Mouse (Mus musculus): ENCODE measurements around the gene Osgin1. TPM values are rescaled to one million over a fixed set of nuclear protein-coding genes. Genes with fewer than 3 reads are reported as not detected.

Osgin1 gene
- polyA plus RNA-seq, 1 experiment from 2014 or later = 10.2 TPM

DNA sequence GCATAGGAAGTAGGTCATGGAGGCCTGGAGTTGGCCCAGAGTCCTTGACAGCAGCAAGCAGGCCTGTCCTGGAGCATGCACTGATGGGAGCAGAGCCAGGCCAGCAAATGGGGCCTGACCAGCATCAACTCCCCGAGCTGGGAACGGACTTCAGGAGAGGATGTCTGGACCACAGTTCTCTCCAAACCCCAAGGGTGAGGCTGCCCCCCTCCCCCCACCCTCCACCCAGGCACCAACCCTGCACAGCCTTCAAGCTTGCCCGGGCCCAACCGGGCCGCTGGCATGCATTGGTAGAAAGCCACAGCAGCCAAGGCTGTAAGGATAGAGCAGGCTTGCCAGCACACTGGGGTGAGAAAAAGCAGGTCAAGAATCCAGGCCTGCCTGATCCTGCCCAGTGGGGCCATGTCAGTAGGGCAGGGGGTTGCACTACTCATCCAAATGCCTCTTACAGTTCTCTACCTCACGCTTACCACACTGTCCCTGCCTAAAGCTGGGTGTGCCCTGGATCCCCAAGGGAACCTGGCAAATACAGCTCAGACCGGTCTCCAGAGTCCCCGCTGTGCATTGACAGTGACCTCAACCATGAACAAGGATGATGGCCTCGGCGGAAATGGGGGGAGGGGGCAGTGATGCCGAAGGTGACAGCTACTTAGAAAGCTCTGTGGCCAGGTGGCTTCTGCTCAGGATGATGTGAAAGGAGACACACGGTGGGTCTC is 6.1 kb upstream of the Osgin1 start:
- 66% methylated on average over 12 of the region's 12 CpGs for WGBS
- Histone ChIP-seq H3K9ac (ENCODE audit: low read length) (no peak overlapping the region; the same call in 1 of the 2 replicates), H3K27me3 (ENCODE audit: control insufficient read depth, insufficient read depth, low read length) (no peaks in the 10 kb centered on the region), H3K36me3 (ENCODE audit: control insufficient read depth, insufficient read depth, low read length) (no peaks in the 10 kb centered on the region), H3K27ac (ENCODE audit: low read length) (no peak overlapping the region), H3K4me3 (replicated peaks; ENCODE audit: low read length) (no peak overlapping the region), H3K4me1 (ENCODE audit: control insufficient read depth, insufficient read depth, low read length) (peaks cover 21% of the 10 kb centered on the region), H3K4me2 (ENCODE audit: low read depth, low read length) (no peak overlapping the region), H3K9me3 (replicated peaks; ENCODE audit: control insufficient read depth, low read length) (no peaks in the 10 kb centered on the region)
- no peak for ATAC-seq (ENCODE audit: insufficient read depth, low FRiP score)

DNA sequence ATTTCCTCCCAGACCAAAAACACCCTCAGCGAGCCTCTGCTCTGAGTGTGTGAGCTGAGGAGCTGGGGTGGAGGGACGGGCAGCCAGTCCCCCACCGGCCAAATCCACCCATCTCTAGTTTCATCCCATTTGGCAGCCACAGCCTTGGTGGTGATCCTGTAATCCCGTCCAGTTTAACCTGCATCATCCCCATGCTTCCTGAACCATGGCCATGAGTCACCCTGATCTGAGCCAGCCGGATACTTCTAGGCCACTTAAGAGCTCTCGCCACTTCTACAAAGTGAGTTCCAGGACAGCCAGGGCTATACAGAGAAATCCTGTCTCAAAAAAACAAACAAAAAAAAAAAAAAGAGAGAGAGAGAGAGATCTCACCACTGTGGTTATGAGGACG is 5.6 kb upstream of the Osgin1 start:
- H3K4me2 ChIP-seq (ENCODE audit: low read depth, low read length) = no peak overlapping the region
- no peak overlapping the region for H3K27ac ChIP-seq (ENCODE audit: low read length)
- H3K27me3 ChIP-seq (ENCODE audit: control insufficient read depth, insufficient read depth, low read length) = no peaks in the 10 kb centered on the region
- no peaks in the 10 kb centered on the region for H3K9me3 ChIP-seq (replicated peaks; ENCODE audit: control insufficient read depth, low read length)
- no peak overlapping the region for H3K4me3 ChIP-seq (replicated peaks; ENCODE audit: low read length)
- ATAC-seq (ENCODE audit: insufficient read depth, low FRiP score) = no peak
- H3K36me3 ChIP-seq (ENCODE audit: control insufficient read depth, insufficient read depth, low read length) = no peaks in the 10 kb centered on the region
- 60% methylated on average over 7 of the region's 7 CpGs for WGBS
- H3K4me1 ChIP-seq (ENCODE audit: control insufficient read depth, insufficient read depth, low read length) = peaks cover 21% of the 10 kb centered on the region
- H3K9ac ChIP-seq (ENCODE audit: low read length) = no peak overlapping the region

DNA sequence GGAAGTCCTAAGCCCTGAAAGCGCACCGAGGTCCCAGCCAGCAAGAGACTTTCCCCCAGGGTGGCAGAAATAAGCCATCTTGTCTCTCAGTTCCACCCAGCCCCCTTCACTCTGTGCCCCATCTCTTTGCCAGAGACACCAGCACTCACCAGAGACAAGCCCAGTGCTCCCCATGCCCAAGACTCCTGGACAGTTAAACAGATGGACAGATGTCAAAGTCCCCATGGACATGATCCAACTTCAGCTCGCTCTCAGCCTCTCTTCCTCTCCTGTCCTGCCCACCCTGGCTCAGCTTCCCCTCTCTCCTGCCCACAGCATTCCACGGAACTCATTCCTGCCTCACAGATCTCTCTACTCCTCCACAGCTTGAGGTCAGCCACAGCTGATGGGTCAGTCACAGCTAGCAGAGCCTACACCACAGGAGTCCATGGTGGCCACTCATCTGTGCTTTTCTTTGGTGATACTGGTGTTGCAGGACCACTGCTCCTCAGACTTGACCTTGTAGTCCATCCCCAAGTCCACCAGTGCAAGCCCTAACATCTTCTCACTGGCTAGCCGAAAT is 5.1 kb upstream of the Osgin1 start:
- Histone ChIP-seq H3K27ac (ENCODE audit: low read length) (no peak overlapping the region), H3K36me3 (ENCODE audit: control insufficient read depth, insufficient read depth, low read length) (no peaks in the 10 kb centered on the region), H3K4me2 (ENCODE audit: low read depth, low read length) (no peak overlapping the region), H3K4me1 (ENCODE audit: control insufficient read depth, insufficient read depth, low read length) (peaks cover 17% of the 10 kb centered on the region), H3K9ac (ENCODE audit: low read length) (no peak overlapping the region), H3K9me3 (replicated peaks; ENCODE audit: control insufficient read depth, low read length) (no peaks in the 10 kb centered on the region), H3K4me3 (replicated peaks; ENCODE audit: low read length) (no peak overlapping the region), H3K27me3 (ENCODE audit: control insufficient read depth, insufficient read depth, low read length) (no peaks in the 10 kb centered on the region)
- WGBS = 68% methylated on average over 5 of the region's 5 CpGs
- no peak for ATAC-seq (ENCODE audit: insufficient read depth, low FRiP score)

DNA sequence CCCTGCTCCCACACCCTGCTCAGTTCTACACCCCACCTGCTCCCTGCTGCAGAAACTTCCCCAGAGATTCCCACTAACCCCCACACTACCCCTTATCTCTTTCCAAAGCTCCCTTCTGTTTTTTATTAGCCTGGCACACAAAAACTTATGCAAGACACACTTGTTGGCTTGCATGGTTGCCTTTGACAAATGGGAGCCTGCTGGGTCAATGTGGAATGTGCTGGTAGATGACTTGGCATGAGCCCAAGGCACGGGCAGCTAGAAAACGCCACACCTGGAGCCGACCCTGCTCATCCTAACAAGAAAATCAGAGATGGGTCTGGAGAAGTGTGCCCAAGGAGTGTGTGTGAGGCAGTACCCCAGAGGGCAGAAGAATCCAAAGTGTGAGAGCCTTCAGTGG is 4.4 kb upstream of the Osgin1 start:
- 55% methylated on average over 3 of the region's 3 CpGs for WGBS
- no peaks in the 10 kb centered on the region for H3K9me3 ChIP-seq (replicated peaks; ENCODE audit: control insufficient read depth, low read length)

DNA sequence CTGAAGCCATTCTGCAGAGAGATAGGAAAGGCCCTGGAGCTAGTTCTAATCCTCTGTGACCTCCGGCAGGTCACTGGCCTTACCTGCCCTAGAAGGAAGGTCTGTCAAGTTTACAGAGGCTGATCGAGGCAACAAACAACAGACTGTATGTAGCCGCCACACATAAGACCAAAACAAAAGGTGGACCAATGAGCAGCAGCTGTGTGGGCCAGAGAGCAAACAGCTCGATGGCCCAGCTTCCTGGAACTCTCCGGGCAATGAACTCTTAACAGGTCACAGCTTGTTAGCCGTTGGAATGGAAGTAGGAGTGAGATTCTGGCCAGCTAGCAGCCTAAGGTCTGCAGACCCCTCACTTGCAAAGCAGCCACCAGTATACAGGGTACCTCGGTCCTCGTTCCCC is 3.7 kb upstream of the Osgin1 start:
- Histone ChIP-seq H3K9ac (ENCODE audit: low read length) (no peak overlapping the region), H3K4me1 (ENCODE audit: control insufficient read depth, insufficient read depth, low read length) (peaks cover 9% of the 10 kb centered on the region; the same call in 1 of the 2 replicates), H3K36me3 (ENCODE audit: control insufficient read depth, insufficient read depth, low read length) (no peaks in the 10 kb centered on the region), H3K27me3 (ENCODE audit: control insufficient read depth, insufficient read depth, low read length) (no peaks in the 10 kb centered on the region), H3K4me3 (replicated peaks; ENCODE audit: low read length) (no peak overlapping the region), H3K4me2 (ENCODE audit: low read depth, low read length) (no peak overlapping the region), H3K9me3 (replicated peaks; ENCODE audit: control insufficient read depth, low read length) (no peaks in the 10 kb centered on the region), H3K27ac (ENCODE audit: low read length) (no peak overlapping the region)
- WGBS = 70% methylated on average over 8 of the region's 8 CpGs
- no peak for ATAC-seq (ENCODE audit: insufficient read depth, low FRiP score)

More for the DNA sequence above, 4.4 kb upstream of the Osgin1 start:
- Histone ChIP-seq H3K4me3 (replicated peaks; ENCODE audit: low read length) (no peak overlapping the region), H3K4me1 (ENCODE audit: control insufficient read depth, insufficient read depth, low read length) (peaks cover 10% of the 10 kb centered on the region; the same call in 1 of the 2 replicates), H3K27ac (ENCODE audit: low read length) (no peak overlapping the region), H3K27me3 (ENCODE audit: control insufficient read depth, insufficient read depth, low read length) (no peaks in the 10 kb centered on the region), H3K4me2 (ENCODE audit: low read depth, low read length) (no peak overlapping the region), H3K9ac (ENCODE audit: low read length) (peak overlapping the region; percentile 11; the same call in 1 of the 2 replicates), H3K36me3 (ENCODE audit: control insufficient read depth, insufficient read depth, low read length) (no peaks in the 10 kb centered on the region)
- ATAC-seq (ENCODE audit: insufficient read depth, low FRiP score) = no peak

DNA sequence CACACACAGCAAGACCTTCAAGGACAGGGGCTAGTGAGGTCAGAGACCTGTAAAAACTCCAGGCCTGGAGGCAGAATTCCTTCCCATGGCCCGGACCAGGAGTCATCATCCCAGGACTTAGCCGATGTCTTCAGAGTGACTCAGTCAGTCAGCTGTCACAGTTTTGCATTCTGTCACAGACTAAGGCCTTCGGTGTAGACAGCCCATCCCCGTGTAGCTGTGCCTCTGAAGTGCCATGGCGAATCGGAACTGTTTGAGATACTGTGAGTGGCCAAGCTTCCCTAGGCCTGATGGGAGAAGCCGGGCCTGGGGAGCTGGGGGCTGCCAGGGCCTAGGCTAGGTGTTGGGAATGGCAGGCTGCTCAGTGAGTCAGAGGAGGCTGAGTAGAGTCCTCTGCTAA is 3.2 kb upstream of the Osgin1 start:
- Histone ChIP-seq H3K4me3 (replicated peaks; ENCODE audit: low read length) (no peak overlapping the region), H3K27ac (ENCODE audit: low read length) (no peak overlapping the region), H3K4me2 (ENCODE audit: low read depth, low read length) (no peak overlapping the region), H3K4me1 (ENCODE audit: control insufficient read depth, insufficient read depth, low read length) (peaks cover 9% of the 10 kb centered on the region; the same call in 1 of the 2 replicates), H3K9me3 (replicated peaks; ENCODE audit: control insufficient read depth, low read length) (no peaks in the 10 kb centered on the region), H3K36me3 (ENCODE audit: control insufficient read depth, insufficient read depth, low read length) (no peaks in the 10 kb centered on the region), H3K9ac (ENCODE audit: low read length) (no peak overlapping the region), H3K27me3 (ENCODE audit: control insufficient read depth, insufficient read depth, low read length) (no peaks in the 10 kb centered on the region)
- 85% methylated on average over 7 of the region's 7 CpGs for WGBS
- ATAC-seq (ENCODE audit: insufficient read depth, low FRiP score) = no peak

DNA sequence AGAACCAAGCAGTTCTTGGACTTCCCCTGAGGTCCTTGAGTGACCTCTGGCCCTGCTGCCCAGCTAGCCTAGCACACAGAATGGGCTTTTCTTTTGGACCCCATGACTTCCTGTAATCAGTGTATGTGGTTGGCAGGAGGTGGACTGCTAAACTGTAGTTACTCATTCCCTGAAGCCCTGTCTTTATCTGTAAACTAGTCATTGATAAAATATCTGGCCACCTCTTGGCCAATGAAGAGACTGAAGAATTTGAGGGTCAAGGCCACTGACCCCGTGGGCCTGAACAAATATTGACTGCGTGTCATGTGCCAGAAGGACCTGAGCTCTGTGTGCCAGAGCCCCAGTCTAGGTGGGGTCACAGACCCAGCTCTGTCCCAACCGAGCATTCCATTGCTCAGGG is 1.6 kb upstream of the Osgin1 start:
- H3K4me1 ChIP-seq (ENCODE audit: control insufficient read depth, insufficient read depth, low read length) = peaks cover 16% of the 10 kb centered on the region
- H3K27ac ChIP-seq (ENCODE audit: low read length) = no peak overlapping the region
- WGBS = 37% methylated on average over 3 of the region's 3 CpGs
- ATAC-seq (ENCODE audit: insufficient read depth, low FRiP score) = no peak
- H3K36me3 ChIP-seq (ENCODE audit: control insufficient read depth, insufficient read depth, low read length) = no peaks in the 10 kb centered on the region
- no peak overlapping the region for H3K4me3 ChIP-seq (replicated peaks; ENCODE audit: low read length)
- no peak overlapping the region for H3K9ac ChIP-seq (ENCODE audit: low read length)
- no peak overlapping the region for H3K4me2 ChIP-seq (ENCODE audit: low read depth, low read length)
- H3K9me3 ChIP-seq (replicated peaks; ENCODE audit: control insufficient read depth, low read length) = no peaks in the 10 kb centered on the region
- no peaks in the 10 kb centered on the region for H3K27me3 ChIP-seq (ENCODE audit: control insufficient read depth, insufficient read depth, low read length)

DNA sequence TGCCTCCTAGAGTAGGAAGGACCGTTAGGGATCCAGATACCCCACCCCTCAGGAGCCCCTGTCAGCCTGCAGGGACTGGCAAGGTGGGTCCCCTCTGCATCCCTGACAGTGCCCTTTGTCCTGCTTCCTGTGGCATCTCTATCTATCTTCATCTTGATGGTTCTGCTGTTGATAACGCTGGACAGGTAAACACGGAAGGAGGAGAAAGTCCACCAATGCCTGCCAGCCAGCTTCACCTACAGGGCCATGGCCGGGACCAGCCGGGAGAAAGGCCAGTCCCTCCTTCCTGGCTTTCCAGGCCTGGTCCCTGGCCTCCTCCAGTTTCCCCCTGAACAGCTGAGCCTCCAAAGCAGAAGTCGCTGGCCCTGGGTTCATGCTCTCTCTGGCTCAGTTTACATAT is 645 bp downstream of the Osgin1 start:
- no peak overlapping the region for H3K4me2 ChIP-seq (ENCODE audit: low read depth, low read length)
- no peak overlapping the region for H3K4me3 ChIP-seq (replicated peaks; ENCODE audit: low read length)
- WGBS = 66% methylated on average over 6 of the region's 6 CpGs
- H3K4me1 ChIP-seq (ENCODE audit: control insufficient read depth, insufficient read depth, low read length) = peaks cover 10% of the 10 kb centered on the region
- no peak overlapping the region for H3K27ac ChIP-seq (ENCODE audit: low read length)
- no peaks in the 10 kb centered on the region for H3K36me3 ChIP-seq (ENCODE audit: control insufficient read depth, insufficient read depth, low read length)
- no peak for ATAC-seq (ENCODE audit: insufficient read depth, low FRiP score)
- H3K27me3 ChIP-seq (ENCODE audit: control insufficient read depth, insufficient read depth, low read length) = no peaks in the 10 kb centered on the region
- no peak overlapping the region for H3K9ac ChIP-seq (ENCODE audit: low read length)
- no peaks in the 10 kb centered on the region for H3K9me3 ChIP-seq (replicated peaks; ENCODE audit: control insufficient read depth, low read length)

DNA sequence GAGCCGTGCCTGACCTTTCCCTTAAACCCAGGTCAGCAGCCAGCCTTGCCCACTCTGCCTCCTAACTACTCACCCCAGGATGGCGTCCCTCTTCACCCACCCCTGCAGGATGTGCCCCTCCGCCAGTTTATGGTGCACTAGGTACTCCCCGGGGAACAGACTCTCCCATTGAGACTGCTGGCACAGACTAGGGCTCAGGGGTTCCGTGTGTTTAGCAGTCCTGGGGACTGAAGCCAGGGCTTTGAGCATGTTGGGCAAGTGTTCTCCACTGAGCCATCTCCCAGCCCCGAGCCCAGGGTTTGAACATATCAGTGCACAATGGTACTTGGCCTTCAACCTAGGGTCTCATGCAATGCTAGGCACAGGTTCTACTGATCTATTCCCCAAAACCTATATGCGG is 1.6 kb downstream of the Osgin1 start:
- Histone ChIP-seq H3K27me3 (ENCODE audit: control insufficient read depth, insufficient read depth, low read length) (no peaks in the 10 kb centered on the region), H3K4me1 (ENCODE audit: control insufficient read depth, insufficient read depth, low read length) (peaks cover 12% of the 10 kb centered on the region), H3K9me3 (replicated peaks; ENCODE audit: control insufficient read depth, low read length) (no peaks in the 10 kb centered on the region), H3K4me3 (replicated peaks; ENCODE audit: low read length) (no peak overlapping the region), H3K36me3 (ENCODE audit: control insufficient read depth, insufficient read depth, low read length) (no peaks in the 10 kb centered on the region), H3K4me2 (ENCODE audit: low read depth, low read length) (no peak overlapping the region), H3K27ac (ENCODE audit: low read length) (no peak overlapping the region), H3K9ac (ENCODE audit: low read length) (no peak overlapping the region)
- 82% methylated on average over 7 of the region's 7 CpGs for WGBS
- ATAC-seq (ENCODE audit: insufficient read depth, low FRiP score) = no peak

Data from stomach, embryonic 16.5 days (tissue).